Mouse (Mus musculus): ENCODE measurements around the gene Lrwd1. TPM values are rescaled to one million over a fixed set of nuclear protein-coding genes. Genes with fewer than 3 reads are reported as not detected.
A peak's percentile ranks its signal among the peaks of the same experiment; 100 is the strongest.

Lrwd1 gene
- total RNA-seq, 2 experiments from 2014 or later: 5.0 to 6.3 TPM

DNA sequence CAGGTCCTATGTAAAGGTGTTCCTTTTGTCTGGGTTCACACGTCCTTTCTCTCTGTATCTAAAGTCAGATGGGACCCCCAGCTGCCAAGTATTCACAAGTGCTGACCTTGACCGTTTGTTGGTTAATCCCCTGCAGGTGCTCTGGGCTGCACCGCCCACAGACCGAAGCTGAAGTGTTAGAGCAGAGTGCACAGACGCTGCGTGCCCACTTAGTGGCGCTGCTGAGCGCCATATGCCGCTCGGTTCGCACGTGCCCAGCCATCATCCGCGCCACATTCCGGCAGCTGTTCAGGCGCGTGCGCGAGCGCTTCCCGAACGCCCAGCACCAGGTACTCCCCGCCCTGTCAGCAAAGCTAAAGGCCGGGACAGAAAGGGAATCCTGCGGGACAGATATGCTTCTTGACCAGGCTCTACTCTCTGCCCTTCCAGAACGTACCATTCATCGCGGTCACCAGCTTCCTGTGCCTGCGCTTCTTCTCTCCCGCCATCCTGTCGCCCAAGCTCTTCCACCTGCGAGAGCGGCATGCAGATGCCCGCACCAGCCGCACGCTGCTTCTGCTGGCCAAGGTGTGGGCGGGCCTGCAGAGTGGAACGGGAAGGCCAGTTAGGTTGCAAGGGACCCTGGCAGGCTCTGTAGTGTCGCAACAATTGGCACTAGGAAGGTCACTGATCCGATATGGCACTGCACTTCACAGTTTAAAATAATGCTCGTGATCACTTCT lies 33.6 kb downstream of the Lrwd1 start:
- peak; percentile 11 for DNase-seq (ENCODE audit: low spot score)
- intact Hi-C loops (cut with DNase I): loop anchor here (5.0 kb wide), 1 partner anchor 85 kb away; no protein-coding TSS in a partner anchor

DNA sequence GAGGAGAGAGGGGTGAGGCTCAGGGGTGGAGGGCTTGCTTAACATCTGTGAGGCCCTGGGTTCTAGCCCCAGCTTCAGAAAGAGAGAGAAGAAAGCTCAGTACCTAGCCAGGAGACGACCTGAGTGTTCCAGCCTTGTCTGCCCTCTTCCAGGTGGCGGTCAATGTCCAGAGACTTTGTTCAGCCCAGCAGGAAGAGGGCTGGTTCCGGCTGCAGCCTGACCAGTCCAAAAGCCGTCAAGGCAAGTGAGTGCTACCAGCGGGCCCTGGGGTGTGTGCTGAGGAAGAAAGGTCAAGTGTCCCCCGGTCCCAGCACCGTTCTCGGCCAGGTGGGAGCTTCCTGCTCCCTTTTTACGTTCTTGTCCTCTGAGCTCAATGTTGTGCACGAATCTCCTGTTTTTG lies 37.3 kb downstream of the Lrwd1 start:
- intact Hi-C loops (cut with DNase I): no loop called here
- no peak for DNase-seq (ENCODE audit: low spot score)

DNA sequence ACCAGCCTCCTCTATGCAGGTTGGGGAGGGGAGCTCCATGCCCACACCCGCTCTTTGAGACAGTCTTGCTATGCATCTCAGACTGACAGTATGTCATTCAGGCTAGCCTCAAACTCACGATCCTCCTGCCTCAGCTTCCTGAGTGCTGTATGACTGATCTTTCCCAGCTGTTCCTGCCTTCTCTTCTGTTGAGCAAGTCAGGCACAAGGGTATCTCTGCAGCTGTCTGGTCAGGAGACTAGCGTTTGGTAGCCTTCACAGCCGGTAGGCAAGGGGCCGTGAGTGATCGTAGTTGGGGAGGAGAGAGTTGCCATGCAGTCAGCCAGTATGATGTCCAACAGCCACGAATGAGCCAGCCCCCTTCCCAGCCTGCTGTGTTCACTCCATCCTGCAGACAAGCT lies 40.8 kb downstream of the Lrwd1 start:
- intact Hi-C loops (cut with DNase I): no loop called here
- DNase-seq (ENCODE audit: low spot score): no peak

DNA sequence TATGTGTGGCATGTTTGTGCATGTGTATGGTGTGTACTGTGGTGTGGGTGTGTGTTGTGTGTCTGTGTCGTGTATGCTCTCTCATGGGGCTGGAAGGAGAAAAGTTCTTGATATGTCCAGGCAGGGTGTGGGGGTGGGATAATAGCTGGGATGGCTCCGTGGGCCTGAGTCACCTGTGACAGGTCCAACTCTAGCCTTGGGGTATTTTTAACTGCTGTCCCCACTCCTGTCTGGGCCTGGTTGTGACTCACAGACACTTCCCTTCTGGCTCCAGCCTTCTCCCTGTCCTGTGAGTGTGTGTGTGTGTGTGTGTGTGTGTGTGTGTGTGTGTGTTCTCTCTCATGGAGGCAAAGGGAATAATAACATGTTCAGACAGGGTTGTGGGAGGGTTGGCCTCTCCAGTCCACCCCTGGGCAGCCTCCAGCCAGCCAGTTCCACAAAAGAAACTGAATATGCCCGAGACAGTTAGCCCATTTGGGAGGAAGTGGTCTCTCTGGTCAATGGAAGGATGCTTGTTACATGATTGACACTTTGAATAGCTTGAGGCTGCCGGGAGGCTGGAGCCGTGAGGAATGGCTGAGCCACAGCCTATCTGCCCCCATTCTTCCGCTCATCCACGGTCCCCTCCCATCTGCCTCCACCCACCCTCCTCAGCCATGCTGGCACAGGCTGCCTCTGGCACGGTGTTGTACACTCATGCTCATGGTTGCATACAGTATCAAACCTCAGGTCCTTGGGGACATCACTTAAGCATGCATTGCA lies 41.4 kb downstream of the Lrwd1 start:
- intact Hi-C loops (cut with DNase I): no loop called here
- no peak for DNase-seq (ENCODE audit: low spot score)

DNA sequence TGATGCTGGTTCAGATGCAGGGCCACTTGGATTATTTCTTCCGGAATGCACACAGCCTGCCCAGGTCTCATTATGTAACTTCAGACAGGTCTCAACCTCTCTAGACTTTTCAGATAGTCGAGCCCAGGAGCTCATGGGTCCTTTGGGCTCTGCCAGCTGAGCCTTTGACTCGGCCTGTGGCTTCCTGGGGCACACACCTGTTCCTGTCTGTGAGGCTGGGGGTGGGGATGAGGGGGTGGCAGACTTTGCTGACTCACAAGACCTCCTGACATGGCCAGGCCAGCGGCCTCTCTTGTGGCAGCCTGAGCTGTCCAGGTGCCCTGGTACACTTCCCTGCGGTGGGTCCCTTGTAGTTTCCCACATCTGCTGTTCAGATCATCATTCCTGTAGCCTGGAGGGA lies 43.9 kb downstream of the Lrwd1 start:
- no peak for DNase-seq (ENCODE audit: low spot score)

DNA sequence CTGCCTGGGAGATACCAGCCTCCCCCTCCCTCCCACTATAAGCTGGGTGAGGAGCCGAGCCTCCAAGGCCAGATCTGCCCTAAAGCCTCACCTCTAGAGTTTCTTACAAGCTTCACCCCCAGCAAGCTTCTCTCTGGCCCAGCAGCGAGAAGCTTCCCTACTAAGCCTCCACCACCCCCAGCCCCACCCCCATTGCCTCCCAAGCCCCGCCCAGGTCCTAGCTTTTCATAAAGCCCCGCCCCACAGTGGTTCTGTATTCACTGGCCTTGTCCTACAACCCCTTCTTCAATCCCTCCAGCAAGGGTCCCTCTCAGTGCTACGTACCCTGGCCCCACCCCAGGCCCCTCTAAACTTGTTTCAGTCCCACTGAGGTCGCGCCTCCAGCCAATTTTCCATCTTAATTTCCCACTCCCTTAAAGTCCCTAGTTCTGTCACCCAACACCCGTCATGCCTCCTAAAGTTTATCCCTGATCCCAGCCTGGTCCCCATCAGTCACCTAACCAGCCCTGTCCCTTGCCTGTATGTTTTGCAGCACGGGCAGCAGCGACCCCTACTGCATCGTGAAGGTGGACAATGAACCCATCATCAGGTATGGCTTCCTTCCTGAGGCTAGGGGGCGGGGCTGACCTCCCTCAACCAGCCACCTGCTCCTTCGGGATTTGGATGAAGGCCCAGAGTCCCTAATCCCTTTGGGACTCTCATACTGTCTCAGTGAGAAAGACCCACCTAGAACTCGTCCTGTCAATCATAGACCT lies 46.9 kb downstream of the Lrwd1 start:
- no peak for DNase-seq (ENCODE audit: low spot score)
- intact Hi-C loops (cut with DNase I): loop anchor here (5.0 kb wide), 1 partner anchor 42 kb away; no protein-coding TSS in a partner anchor

More for the DNA sequence above, 43.9 kb downstream of the Lrwd1 start:
- intact Hi-C loops (cut with DNase I): no loop called here

DNA sequence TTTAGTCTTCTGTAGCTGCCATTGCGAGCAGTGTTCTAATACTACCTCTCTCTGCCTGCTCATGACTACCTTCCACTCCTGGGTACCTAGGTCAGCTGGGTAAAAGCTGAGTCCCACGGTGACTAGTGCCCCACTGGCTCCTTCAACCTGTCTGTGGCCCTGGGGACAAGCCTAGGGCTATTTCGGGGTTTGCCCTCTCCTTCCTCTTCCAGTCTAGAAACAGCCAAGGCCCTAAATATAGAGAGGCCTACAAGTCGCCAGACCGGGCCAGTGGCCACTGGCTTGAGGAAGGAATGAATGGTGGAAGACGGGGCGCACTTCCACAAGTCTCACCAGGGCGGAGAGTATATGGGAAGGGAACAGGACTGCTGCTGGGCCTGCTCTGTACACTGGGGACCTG lies 49.6 kb downstream of the Lrwd1 start:
- no peak for DNase-seq (ENCODE audit: low spot score)

DNA sequence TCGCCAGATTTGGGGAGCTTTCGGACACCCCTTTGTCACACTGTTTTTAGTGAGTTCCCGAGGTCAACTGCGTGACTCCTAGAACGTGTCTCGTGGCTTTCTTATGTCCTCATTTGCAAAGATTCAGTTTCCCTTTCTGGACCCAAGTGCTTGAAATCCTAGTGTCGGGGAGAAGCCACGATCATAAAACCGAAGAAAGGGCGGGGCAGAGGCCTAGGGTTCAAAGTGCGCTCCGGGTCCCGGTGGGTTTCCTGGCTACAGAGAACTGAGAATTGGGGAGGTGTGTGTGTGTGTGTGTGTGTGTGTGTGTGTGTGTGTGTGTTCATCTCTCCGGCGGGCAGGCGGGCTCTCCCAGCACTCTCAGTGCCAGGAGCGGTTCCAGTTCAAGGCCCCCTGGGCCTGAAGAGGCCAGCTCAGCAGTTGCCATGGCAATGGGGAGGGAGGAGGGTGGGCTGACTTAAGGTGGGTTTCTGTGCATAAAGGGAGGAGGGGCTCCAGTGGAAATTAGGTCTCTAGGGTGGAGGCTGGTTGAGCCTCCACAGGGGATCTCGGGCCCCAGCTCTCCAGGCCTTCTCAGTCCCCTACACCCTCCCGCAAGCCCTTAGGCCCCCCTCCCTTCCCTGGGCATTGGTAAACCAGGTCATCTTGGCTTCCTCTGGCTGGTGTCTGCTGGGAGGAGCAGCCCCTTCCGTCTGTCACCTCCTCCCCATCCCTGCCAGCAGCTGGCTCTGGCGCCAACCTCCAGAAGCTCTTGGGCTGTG lies 50.8 kb downstream of the Lrwd1 start:
- intact Hi-C loops (cut with DNase I): loop anchor here (5.0 kb wide), 1 partner anchor 38 kb away; no protein-coding TSS in a partner anchor
- no peak for DNase-seq (ENCODE audit: low spot score)

More for the DNA sequence above, 49.6 kb downstream of the Lrwd1 start:
- intact Hi-C loops (cut with DNase I): loop anchor here (5.0 kb wide), 1 partner anchor 39 kb away; no protein-coding TSS in a partner anchor

DNA sequence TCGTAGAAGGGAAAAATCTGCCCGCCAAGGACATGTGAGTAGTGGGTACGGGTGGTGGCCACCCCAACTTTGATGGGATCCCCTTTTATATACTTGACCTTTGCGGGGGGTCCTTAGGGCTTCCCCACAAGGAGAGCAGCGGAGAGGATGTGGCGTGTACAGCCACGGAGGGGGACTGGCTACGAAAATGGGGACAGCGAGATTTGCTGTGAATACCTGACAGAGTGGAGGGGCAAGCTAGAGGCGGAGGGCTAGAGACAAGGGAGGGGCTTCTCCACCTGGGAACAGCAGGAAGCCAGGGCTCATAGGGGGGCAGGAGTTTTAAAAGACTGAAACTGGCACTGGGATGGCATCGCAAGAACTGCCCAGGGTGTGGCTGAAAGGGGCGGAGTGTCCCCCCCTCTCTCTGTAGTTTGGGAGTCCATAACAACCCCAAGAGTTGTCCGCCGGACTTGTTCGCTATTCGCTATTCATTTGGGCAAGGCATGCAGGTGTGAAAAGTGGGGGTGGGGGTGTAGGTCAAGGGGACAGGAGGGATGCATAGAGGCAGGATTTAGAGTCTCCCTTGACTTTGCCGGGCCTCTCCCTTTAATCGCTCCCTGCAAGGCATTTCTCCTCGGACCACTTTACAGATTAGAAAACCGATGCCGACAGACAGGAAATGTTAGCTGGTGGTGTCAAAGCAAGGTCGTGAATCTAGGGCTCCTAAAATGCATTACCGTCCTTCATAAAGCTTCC lies 51.6 kb downstream of the Lrwd1 start:
- intact Hi-C loops (cut with DNase I): no loop called here
- no peak for DNase-seq (ENCODE audit: low spot score)

DNA sequence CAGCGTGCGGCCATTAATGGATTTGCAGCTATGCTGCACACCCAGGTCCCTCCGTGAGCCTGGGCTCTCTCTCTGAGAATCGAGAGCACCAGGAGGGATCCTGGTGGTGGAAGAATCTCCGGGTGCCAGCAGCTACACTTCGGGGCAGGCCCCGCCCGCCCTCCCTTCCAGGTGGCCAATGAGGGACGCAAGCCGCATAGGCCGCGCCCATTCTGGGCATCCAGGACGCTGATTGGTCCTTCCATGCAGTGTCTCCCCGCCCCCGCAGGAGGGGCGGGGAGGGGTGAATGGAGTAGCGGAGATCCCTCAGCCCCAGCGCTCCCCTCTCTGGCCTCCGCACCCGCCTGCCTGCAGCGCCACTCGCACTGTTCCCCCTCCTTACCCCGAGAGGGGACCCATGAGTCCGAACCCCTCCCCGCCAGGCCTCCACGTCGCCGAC lies 52.2 kb downstream of the Lrwd1 start, which contains the start of gene Rasa4:
Gene Rasa4, plus strand, starts transcription at position 248 of the 439 bp plus-strand sequence.
- intact Hi-C loops (cut with DNase I): no loop called here
- DNase-seq (ENCODE audit: low spot score): peak; percentile 90

DNA sequence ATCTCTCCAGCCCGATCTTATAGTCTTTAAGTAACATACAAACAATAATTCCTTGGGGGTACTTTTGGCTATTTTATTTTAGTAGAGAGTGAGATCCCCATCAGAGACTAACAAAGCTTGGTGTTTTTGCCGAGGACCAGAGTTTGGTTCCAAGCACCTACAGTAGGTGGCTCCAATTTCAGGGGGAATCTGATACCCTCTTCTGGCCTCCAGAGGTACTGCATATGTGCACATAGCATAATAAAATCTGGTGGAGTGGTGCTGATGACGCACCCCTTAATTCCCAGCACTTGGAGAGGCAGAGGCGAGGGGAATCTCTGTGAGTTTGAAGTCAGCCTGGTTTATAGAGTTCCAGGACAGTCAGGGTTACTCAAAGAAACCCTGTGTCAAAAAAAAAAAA lies 53.5 kb downstream of the Lrwd1 start:
- DNase-seq (ENCODE audit: low spot score): no peak
- intact Hi-C loops (cut with DNase I): no loop called here

DNA sequence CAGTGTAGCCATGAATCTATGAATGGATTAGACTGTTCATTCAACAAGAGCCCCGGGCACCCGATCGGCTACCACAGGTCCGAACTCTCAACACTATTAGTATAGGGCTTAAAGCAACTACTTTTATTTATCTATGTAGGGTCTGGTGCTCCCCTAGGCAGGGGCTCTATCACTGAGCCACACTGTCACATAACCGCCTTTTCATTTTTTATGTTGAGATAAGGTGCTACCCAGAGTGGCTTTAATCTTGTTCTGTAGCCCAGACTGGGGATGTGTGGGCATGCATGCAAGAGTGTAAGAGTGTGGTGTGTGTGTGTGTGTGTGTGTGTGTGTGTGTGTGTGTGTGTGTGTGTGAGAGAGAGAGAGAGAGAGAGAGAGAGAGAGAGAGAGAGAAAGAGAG lies 57.7 kb downstream of the Lrwd1 start:
- intact Hi-C loops (cut with DNase I): no loop called here
- no peak for DNase-seq (ENCODE audit: low spot score)

DNA sequence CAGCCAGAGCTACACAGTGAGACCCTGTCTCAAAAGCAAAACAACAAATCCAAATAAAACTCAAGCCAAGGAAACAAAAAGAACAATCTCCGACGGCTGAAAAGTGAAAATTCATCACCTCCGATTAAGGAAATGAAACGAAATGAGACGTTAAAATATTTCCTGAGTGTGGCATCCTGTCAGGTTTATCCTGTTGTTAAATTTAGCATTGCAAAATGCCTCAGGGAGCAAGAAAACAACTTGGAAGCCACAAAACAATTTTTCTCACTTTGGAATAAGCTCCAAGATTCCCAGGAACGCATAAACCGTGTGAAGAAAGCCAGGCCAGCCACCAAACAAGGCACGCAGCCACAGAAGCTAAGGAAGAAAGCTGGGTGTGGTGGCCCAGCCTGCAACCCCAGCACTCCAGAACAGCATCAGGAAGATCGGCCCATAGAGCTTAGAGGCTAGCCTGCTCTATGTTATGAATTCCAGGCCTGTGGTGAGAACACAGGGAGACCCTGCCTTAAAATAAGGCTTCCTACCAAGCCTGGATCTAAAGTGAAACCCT lies 58.8 kb downstream of the Lrwd1 start:
- intact Hi-C loops (cut with DNase I): no loop called here

DNA sequence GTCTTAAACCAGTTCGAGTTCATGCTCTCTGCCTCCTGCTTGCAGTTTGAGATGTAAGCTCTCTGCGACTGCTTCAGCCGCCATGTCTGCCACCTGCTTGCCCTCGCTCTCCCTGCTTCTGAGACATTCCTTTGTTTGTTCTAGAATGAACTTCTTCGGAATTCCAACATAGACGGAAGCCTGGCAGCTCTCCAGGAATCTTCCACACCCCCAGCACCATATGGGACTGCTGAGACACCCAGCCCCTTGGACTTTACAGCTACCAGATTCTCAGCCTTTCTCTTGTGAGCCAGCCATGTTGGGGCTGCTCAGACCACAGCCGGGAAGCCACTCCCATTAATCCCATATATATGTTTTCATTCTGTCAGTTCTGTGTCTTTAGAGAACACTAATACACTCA lies 59.6 kb downstream of the Lrwd1 start:
- intact Hi-C loops (cut with DNase I): no loop called here
- no peak for DNase-seq (ENCODE audit: low spot score)

More for the DNA sequence above, 58.8 kb downstream of the Lrwd1 start:
- no peak for DNase-seq (ENCODE audit: low spot score)

DNA sequence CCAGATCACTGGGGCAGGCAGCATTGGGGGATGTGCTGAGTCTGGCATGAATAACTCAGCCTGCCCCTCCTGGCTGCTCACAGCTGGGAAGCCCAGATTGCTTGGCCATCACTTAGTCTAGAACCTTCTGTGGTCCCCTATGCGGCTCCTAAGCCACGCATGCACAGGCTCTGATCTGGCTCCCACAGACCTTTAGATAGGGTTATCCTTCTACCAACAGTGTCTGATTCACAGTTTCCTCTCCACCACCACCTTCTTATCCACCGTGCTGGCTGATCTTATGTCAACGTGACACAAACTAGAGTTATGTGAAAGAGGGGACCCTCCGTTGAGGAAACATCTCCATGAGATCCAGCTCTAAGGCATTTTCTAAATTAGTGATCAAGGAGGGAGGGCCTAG lies 60.8 kb downstream of the Lrwd1 start:
- intact Hi-C loops (cut with DNase I): no loop called here
- no peak for DNase-seq (ENCODE audit: low spot score)

DNA sequence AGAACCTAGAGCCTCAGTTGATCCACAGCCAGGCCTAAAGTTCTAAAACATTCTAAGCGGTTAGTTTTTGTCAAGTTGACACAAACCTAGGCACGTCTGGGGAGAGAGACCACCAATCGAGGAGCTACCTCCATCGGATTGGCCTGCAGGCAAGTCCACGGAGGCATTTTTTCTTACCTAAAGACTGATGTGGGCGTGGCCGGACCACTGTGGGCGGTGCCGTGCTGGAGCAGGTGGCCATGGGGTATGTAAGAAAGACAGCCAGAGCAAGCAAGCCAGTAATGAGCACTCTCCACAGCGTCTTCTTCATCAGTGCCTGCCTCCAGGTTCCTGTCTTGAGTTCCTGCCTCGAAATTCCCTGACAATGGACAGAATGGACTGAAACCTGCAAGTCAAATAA lies 62.3 kb downstream of the Lrwd1 start:
- intact Hi-C loops (cut with DNase I): no loop called here
- no peak for DNase-seq (ENCODE audit: low spot score)

DNA sequence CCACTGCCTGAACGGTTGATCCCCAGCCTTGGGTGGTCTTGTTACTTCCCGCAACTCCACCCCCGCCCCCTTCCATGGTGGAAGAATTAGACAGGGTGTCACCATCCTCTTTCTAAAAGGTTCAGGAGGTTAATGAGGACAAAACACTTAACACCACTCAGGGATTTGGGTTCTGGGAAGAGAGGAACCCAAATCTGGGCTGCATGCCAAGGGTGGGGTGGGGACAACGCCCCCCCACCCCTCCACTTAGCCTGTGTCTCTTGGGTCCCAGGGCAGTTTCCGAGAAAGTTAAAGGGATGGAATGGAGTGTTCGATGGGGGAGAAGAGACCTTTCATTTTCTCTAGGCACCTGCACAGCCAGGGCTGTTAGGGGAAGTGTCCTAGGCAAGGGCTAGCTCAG lies 62.8 kb downstream of the Lrwd1 start:
- no peak for DNase-seq (ENCODE audit: low spot score)
- intact Hi-C loops (cut with DNase I): no loop called here
